Mouse (Mus musculus): Measurements from ENCODE around the gene Mylk3. TPM values are rescaled to one million over a fixed set of nuclear protein-coding genes. Genes with fewer than 3 reads are reported as not detected.

Mylk3 gene
- polyA plus RNA-seq, 1 experiment = 2.8 TPM

DNA sequence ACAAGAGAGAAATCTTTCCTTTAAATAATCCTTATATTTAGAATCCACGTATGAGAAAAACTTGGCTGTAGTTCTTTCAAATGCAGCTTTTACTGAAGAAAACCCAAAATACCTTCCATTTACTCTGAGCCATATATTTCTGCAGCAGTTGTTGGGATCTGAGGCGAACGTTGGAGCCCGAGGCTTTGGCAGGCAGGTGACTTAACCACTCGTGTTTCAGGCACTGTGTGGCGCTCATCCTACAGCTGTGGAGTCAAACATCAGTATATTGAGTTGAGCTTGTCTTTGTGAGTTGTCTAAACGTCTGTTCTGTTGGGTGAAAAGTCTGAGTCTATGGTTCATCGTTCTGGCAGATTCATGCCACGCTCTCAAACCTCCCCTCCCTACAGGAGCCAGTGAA is 59.1 kb downstream of the Mylk3 start:
- DNase-seq (ENCODE audit: extremely low spot score in 1 of 2, low spot score in 1 of 2) = no peak

DNA sequence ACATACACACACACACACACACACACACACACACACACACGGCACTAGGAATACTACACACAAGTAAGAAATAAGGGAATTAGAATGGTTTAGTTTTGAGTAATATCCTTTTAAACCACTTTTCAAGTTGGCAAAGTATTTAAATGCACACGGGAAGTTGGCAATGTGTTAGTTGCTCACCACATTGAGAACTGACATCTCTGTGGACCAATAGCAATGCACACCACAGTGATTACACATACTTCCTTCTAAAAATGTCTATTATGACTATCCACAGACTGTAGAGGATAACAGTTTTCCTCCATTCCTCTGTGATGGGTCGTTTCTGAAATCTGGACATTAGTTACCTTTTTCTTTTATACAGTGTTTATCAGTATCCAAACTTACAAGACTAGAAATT is 63.1 kb downstream of the Mylk3 start:
- DNase-seq (ENCODE audit: extremely low spot score in 1 of 2, low spot score in 1 of 2) = no peak

DNA sequence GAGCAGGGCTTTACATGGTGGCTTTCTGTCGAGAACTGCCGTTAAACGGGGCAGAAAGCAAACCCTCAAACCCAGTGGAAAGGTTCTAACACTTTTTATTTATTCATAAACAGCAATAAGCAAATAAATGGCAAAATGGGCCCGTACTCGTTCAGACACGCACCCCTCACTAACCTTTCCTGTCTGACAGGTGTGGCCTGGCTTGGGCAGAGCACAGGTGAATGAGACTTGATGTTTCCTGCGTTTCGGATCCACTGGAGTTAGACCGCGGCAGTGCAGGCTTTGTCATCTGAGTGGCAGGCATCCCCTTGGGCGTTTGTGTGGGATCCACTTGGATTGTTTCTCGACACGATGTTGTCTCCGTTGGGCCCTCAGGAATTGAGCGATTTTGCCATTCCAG is 64.2 kb downstream of the Mylk3 start:
- no peak for DNase-seq (ENCODE audit: extremely low spot score in 1 of 2, low spot score in 1 of 2)

DNA sequence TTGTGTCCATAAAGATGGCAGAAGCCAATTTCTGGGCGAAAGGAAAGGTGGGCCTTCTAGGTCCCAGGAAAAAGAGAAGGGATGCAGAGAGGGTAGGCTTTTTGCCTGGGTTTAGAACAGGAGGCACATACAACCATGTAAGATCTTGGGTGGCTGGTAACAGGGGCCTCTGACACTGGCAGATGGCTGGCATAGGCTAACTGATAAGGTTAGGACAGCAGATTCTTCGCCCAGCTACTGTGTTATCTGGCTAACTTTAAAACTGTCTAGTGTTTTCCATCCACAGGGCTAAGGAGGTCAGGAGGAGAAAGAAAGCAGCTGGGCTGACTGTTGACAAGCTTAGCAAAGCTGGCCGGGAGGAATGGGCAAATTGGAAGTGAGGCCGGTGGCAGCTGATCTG is 67.6 kb downstream of the Mylk3 start:
- no peak for DNase-seq (ENCODE audit: extremely low spot score in 1 of 2, low spot score in 1 of 2)

GRCm38 (mm10) chr8:85313036-85313435 is 73.1 kb downstream of the Mylk3 start:
- DNase-seq (ENCODE audit: extremely low spot score in 1 of 2, low spot score in 1 of 2) = no peak

GRCm38 (mm10) chr8:85311743-85312142 is 74.4 kb downstream of the Mylk3 start:
- peak in 1 of 2 experiments; percentile 52 for DNase-seq (ENCODE audit: extremely low spot score in 1 of 2, low spot score in 1 of 2)

- DNase-seq (ENCODE audit: extremely low spot score in 1 of 2, low spot score in 1 of 2) = no peak
Observed at GRCm38 (mm10) chr8:85308564-85308963, 77.6 kb downstream of the Mylk3 start.

DNA sequence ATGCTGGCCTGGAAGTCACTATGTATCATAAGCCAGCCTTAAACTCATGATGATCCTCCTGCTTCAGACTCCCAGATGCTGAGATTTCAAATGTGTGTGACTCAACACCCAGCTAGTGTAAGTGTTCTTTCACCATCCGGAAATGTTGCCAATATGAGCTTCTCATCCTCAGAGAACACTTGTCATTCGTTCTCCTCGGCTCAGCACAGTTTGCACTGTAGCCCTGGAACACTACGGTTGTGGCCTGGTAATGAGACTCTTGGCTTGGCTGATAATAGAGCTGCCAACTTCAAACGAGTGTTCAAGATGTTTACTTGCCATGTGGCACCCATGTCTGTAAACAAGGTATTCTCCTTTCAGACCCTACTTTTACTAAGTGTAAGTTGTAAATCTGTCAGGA is 82.6 kb downstream of the Mylk3 start:
- no peak for DNase-seq (ENCODE audit: extremely low spot score in 1 of 2, low spot score in 1 of 2)

- no peak for DNase-seq (ENCODE audit: extremely low spot score in 1 of 2, low spot score in 1 of 2)
Observed at GRCm38 (mm10) chr8:85302931-85303330, 83.2 kb downstream of the Mylk3 start.

GRCm38 (mm10) chr8:85301941-85302340 is 84.2 kb downstream of the Mylk3 start:
- no peak for DNase-seq (ENCODE audit: extremely low spot score in 1 of 2, low spot score in 1 of 2)

- peak; percentile 92 to 97 for DNase-seq (ENCODE audit: extremely low spot score in 1 of 2, low spot score in 1 of 2)
Observed at GRCm38 (mm10) chr8:85299434-85300077, 86.6 kb downstream of the Mylk3 start, which contains the start of the genes Orc6 and Vps35. Gene Orc6 (plus strand): TSS chr8:85299632. Gene Vps35 (minus strand): TSS chr8:85299802.

DNA sequence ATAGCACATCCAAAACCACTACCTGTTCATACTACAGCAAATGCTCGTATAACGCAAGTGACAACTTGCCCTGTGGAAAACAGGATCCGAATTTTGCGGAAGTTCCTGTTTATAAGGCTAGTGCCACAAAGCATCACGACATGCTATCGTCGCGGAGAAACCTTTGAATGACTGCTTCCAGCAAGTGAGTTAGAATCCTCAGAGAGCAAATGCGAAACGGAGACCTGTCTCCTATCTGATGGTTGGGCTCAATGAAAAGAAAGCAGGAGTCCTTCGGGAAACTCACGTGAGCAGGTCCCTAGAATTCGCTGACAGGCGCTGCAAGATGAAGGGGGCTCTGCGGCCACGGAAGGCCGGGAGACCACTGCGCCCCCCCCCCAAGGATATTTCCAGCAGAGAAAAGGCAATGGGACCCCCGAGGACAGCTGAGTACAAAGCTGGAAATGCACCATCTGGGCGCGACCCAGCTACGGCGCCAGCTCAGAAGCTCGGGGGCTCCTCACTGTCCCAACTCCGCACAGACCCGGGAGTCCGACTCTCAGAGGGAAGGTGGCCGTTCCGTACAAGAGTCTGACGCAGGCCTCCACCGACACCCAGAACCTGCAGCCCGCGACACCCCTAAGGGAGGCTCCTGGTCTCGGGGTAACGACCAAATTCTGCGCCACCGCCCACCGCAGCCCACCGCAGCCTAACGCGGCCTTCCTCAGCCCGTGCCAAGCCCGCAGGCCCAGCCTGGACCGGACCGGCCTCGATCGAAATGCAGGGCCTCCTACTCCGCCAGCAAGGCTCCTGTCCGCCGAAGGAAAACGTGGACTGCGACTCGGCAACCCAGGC is 87.3 kb downstream of the Mylk3 start:
- DNase-seq (ENCODE audit: extremely low spot score in 1 of 2, low spot score in 1 of 2) = peak in 1 of 2 experiments; percentile 17

DNA sequence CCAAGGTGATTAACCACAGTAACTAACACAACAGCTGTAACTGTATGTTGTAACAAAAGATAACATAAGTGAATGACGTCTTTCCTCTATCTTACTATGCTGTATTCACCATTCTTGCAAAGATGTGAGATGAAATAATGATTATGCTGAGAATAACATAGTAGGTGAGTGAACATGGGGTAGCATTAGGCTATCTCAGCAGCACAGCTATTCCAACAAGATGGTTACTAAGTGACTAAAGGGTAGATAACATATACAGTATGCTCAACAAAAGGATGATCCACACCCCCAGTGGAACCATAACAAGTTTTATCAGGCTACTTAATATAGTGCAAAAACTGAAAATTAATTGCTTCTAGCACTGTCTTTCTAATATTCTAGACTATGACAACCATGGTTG is 99.3 kb downstream of the Mylk3 start:
- no peak for DNase-seq (ENCODE audit: extremely low spot score in 1 of 2, low spot score in 1 of 2)

Other genes starting within 250 kb of the Mylk3 start
- not detected in 2 replicates for gene Cks1brt, start 234.4 kb downstream of the Mylk3 start, polyA plus RNA-seq (2012; rRNA removed)
- not detected in 2 replicates for gene Olfr371, start 160.4 kb downstream of the Mylk3 start, polyA plus RNA-seq (2012; rRNA removed)
- gene Orc6, start 86.7 kb downstream of the Mylk3 start, polyA plus RNA-seq (2012; rRNA removed) = 38.0 and 43.2 TPM in 2 replicates
- 75.1 and 87.8 TPM in 2 replicates for gene Vps35, start 86.5 kb downstream of the Mylk3 start, polyA plus RNA-seq (2012; rRNA removed)
- 14.5 and 15.2 TPM in 2 replicates for gene 4921524J17Rik, start 46.5 kb upstream of the Mylk3 start, polyA plus RNA-seq (2012; rRNA removed)
- gene Gpt2, start 106.2 kb upstream of the Mylk3 start, polyA plus RNA-seq (2012; rRNA removed) = 52.6 and 52.9 TPM in 2 replicates
- 110 and 128 TPM in 2 replicates for gene Dnaja2, start 169.0 kb upstream of the Mylk3 start, polyA plus RNA-seq (2012; rRNA removed)

Measured in frontal cortex, adult 2 months (tissue).